Mouse (Mus musculus) embryonic facial prominence, embryonic 13.5 days (tissue): Measurements from ENCODE around the gene Ifnar2. TPM values are rescaled to one million over a fixed set of nuclear protein-coding genes. Genes with fewer than 3 reads are reported as not detected.

Source experiments
- ATAC-seq: fragments of 200-750 bp; cut with Nextera tagmentation; 2 replicates; pipeline ENCODE4 v1.8.0; 2017; ENCODE audit warnings: low read depth; ENCODE audit not compliant: insufficient number of reproducible peaks, insufficient read depth, low FRiP score, low TSS enrichment
- H3K27ac ChIP-seq: fragments of 300-500 bp; sonication (generic); 2 replicates; pipeline ENCODE4 v1.5.1; 2015; ENCODE audit warnings: moderate library complexity, mild to moderate bottlenecking, inconsistent platforms
- H3K27me3 ChIP-seq: fragments of 300-500 bp; sonication (generic); 2 replicates; pipeline ENCODE4 v1.6.1; 2015; ENCODE audit warnings: mild to moderate bottlenecking, inconsistent platforms
- H3K36me3 ChIP-seq: fragments of 300-500 bp; sonication (generic); 2 replicates; pipeline ENCODE4 v1.6.1; 2015; ENCODE audit warnings: mild to moderate bottlenecking, inconsistent platforms
- H3K4me1 ChIP-seq: fragments of 300-500 bp; sonication (generic); 2 replicates; pipeline ENCODE4 v1.6.1; 2015; ENCODE audit warnings: inconsistent platforms
- H3K4me2 ChIP-seq: fragments of 300-500 bp; sonication (generic); 2 replicates; pipeline ENCODE4 v1.6.1; 2015; ENCODE audit warnings: moderate library complexity, mild to moderate bottlenecking, inconsistent platforms
- H3K4me3 ChIP-seq: fragments of 300-500 bp; sonication (generic); 2 replicates; pipeline ENCODE4 v1.5.1; 2015; ENCODE audit warnings: mild to moderate bottlenecking, inconsistent platforms
- H3K9ac ChIP-seq: fragments of 300-500 bp; sonication (generic); 2 replicates; pipeline ENCODE4 v1.6.1; 2015; ENCODE audit warnings: mild to moderate bottlenecking, inconsistent platforms
- H3K9me3 ChIP-seq: fragments of 300-500 bp; sonication (generic); 2 replicates; pipeline ENCODE4 v1.6.1; 2016; ENCODE audit warnings: inconsistent platforms
- WGBS: fragments of 180-500 bp; shearing (Covaris S2); methylation state at CpG from one replicate; pipeline ENCODE4 v1.1.7; 2015; ENCODE audit warnings: mixed read lengths; 5-methylcytosine and 5-hydroxymethylcytosine counted together
- polyA plus RNA-seq: library from polyadenylated mRNA; unstranded; fragments of >200 nt; fragmentation: Nextera tagmentation; extraction: Ambion mirVana; gene quantifications from 2 replicates; pipeline ENCODE4 v1.2.1, GENCODE M21; 2015

Ifnar2 gene
- polyA plus RNA-seq, 1 experiment from 2014 or later = 55.6 TPM

GRCm38 (mm10) chr16:91450137-91451064 is 77.8 kb downstream of the Ifnar2 start:
- no peak for ATAC-seq

GRCm38 (mm10) chr16:91451949-91452348 is 79.4 kb downstream of the Ifnar2 start:
- ATAC-seq = no peak
- Histone ChIP-seq H3K4me2 (no peak overlapping the region), H3K9me3 (no peaks in the 10 kb centered on the region), H3K4me3 (no peak overlapping the region), H3K36me3 (no peaks in the 10 kb centered on the region), H3K9ac (no peak overlapping the region), H3K27ac (no peak overlapping the region), H3K4me1 (peaks cover 7% of the 10 kb centered on the region; the same call in 1 of the 2 replicates), H3K27me3 (no peaks in the 10 kb centered on the region)
- WGBS = 80% methylated on average over 2 of the region's 2 CpGs

More at GRCm38 (mm10) chr16:91450137-91451064, 77.8 kb downstream of the Ifnar2 start:
- H3K27ac ChIP-seq = no peak overlapping the region
- no peak overlapping the region for H3K9ac ChIP-seq
- peaks cover 9% of the 10 kb centered on the region; the same call in 1 of the 2 replicates for H3K4me1 ChIP-seq
- no peaks in the 10 kb centered on the region for H3K36me3 ChIP-seq
- H3K4me3 ChIP-seq = no peak overlapping the region
- no peak overlapping the region for H3K4me2 ChIP-seq
- H3K27me3 ChIP-seq = no peaks in the 10 kb centered on the region
- 82% methylated on average over 12 of the region's 12 CpGs for WGBS
- H3K9me3 ChIP-seq = no peaks in the 10 kb centered on the region

DNA sequence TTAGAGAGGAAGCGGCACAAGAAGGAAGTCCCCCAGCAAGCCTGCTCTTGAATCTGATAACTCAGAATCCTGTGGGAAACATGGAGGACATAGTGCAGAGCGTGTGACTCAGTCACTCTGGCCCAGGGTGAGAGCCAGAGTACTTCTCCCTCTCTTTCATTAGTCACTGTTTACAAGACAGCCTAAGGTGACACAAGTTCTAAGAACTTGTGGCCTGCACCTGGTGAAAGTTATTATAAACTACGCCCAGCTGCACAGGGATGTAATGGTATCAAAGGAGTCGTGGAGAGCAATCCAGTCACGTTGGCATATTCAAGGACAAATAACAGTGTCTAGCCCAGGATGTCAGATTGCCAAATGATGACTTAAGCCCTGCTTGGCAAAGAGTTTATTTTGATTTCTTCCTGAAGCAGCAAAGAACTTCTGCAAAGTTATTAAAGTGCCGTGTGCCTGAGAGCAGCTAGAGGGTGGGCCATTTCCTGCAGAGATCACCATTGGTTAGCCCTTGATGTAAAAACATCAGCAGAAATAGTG is 79.8 kb downstream of the Ifnar2 start:
- no peaks in the 10 kb centered on the region for H3K36me3 ChIP-seq
- H3K4me1 ChIP-seq = peaks cover 2% of the 10 kb centered on the region; the same call in 1 of the 2 replicates
- no peak for ATAC-seq
- H3K4me2 ChIP-seq = no peak overlapping the region
- no peaks in the 10 kb centered on the region for H3K9me3 ChIP-seq
- no peak overlapping the region for H3K4me3 ChIP-seq
- no peak overlapping the region for H3K9ac ChIP-seq
- WGBS = 60% methylated on average over 6 of the region's 6 CpGs
- no peak overlapping the region; the same call in 1 of the 2 replicates for H3K27ac ChIP-seq
- H3K27me3 ChIP-seq = no peaks in the 10 kb centered on the region

Other genes with a start within 250 kb of the Ifnar2 start
- gene Olig2, start 147.3 kb upstream of the Ifnar2 start, polyA plus RNA-seq = 1.0 and 1.1 TPM in 2 replicates
- gene Olig1, start 103.0 kb upstream of the Ifnar2 start, polyA plus RNA-seq = 1.4 and 3.4 TPM in 2 replicates
- not detected in 2 replicates for gene Gm21970, start 18.9 kb downstream of the Ifnar2 start, polyA plus RNA-seq
- 19.4 and 19.6 TPM in 2 replicates for gene Il10rb, start 33.4 kb downstream of the Ifnar2 start, polyA plus RNA-seq
- 62.6 and 63.0 TPM in 2 replicates for gene Ifnar1, start 112.5 kb downstream of the Ifnar2 start, polyA plus RNA-seq
- 48.3 and 57.5 TPM in 2 replicates for gene Ifngr2, start 174.3 kb downstream of the Ifnar2 start, polyA plus RNA-seq
- gene Tmem50b, start 225.0 kb downstream of the Ifnar2 start, polyA plus RNA-seq = 30.7 and 36.8 TPM in 2 replicates
- gene Dnajc28, start 246.2 kb downstream of the Ifnar2 start, polyA plus RNA-seq = 3.5 and 7.1 TPM in 2 replicates